Mouse (Mus musculus) thymus, postnatal 0 days (tissue): ENCODE data around the gene Bgn. TPM values are rescaled to one million over a fixed set of nuclear protein-coding genes. Genes with fewer than 3 reads are reported as not detected.

Experiments
- DNase-seq: peaks from one replicate; pipeline ENCODE4 v3.0.0-alpha.2; 2015; ENCODE audit warnings: low spot score
- polyA plus RNA-seq: library from polyadenylated mRNA; unstranded; fragments of >200 nt; fragmentation: Nextera tagmentation; extraction: Ambion mirVana; gene quantifications from 2 replicates; pipeline ENCODE4 v1.2.1, GENCODE M21; 2015

Bgn gene
- polyA plus RNA-seq, 1 experiment from 2014 or later, result 9.5 TPM

DNA sequence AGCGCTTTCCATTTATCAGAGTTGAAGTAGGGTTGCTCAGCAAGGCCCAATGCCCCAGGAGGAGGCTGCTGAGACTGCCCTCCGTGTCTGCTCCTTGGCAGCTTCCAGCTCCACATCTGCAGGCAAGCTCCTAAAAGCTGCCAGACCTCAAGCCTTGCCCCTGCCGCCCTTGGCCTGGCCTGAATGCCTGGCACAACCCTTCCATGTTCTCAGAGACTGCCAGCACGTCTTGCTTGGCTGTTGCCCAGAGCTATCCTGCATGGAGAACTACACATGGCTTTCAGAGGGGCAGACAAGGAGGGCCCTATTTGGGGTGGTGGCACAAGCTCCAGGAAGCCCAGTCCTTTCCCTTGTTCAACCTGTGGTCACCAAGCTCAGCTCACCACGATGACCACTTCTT lies 3.5 kb downstream of the Bgn start:
- DNase-seq, result no peak

GRCm38 (mm10) chrX:73490186-73490585 lies 6.8 kb downstream of the Bgn start:
- no peak for DNase-seq

GRCm38 (mm10) chrX:73490804-73491203 lies 7.4 kb downstream of the Bgn start:
- no peak for DNase-seq

GRCm38 (mm10) chrX:73493567-73493966 lies 10.2 kb downstream of the Bgn start:
- peak; percentile 60 for DNase-seq

DNA sequence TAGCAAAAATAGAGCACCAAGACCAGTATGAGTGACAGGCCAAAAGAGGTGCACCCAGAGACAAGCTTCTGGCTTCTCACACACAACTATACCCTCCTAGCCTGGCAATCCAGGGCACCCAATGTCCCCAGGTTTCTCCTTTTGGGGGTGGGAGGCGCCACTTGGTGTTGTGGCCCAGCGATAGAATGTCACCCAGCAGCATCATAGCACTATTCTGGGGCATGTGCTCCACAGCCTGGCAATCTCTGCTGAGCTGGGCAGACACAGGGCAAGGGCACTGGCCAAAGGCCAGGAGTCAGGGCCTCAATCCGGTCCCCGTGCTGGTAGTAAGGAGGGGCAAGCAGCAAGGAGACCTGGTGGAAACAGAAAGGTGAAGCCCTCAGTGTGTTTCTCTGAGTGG lies 13.3 kb downstream of the Bgn start:
- no peak for DNase-seq

DNA sequence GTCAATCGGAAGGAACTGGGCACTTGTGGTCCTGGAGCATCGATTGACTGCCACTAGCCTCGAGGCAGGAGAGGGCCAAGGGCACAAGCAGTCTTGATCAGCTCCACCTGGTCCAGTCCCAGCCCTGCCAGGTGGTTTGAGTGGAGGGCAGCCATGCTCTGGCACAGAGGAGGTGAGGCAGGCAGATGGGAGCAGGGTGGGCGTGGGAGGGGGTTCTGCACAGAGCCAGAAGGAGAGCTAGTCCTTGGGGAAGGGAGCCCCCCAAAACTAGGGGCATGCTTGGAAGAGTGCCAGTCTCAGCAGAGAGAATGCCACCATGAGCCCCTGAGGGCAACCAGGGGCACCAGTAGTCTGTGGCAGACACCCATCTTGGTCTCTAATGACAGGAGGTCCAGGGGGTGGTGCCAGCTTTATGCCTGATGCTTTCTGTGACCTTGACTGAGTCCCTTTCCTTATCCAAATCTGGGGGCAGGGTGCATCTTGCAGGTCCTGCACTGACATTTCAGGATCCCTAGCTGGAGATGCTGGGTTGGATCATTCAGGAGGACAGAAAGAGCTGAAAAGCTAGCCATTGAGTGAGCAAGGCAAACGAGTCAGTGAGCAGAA lies 21.8 kb downstream of the Bgn start:
- DNase-seq, result no peak

DNA sequence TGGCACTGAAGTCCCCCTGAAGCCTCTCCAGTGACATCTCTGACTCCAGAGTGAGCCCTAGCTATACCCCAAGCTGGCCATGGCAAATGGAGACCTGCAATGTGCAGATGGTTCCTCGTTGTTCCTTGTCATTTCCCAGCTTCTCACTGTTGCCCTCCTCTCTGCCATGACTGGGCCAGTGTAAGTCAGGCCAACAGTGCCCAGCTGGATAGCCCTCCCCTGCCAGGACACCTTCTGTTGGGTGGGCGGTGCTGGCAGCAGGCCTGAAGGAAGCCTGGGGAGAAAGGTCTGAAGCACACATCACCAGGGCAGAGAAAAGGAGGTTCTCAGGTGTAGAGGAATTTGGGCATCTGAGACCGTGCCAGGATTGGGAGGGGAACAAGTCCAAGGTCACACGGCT lies 23.2 kb downstream of the Bgn start:
- DNase-seq, result no peak

GRCm38 (mm10) chrX:73509209-73509608 lies 25.8 kb downstream of the Bgn start:
- no peak for DNase-seq

GRCm38 (mm10) chrX:73512904-73513303 lies 29.5 kb downstream of the Bgn start:
- no peak for DNase-seq

GRCm38 (mm10) chrX:73516556-73516955 lies 33.2 kb downstream of the Bgn start:
- DNase-seq, result no peak

GRCm38 (mm10) chrX:73517060-73517600 lies 33.7 kb downstream of the Bgn start:
- DNase-seq, result no peak

DNA sequence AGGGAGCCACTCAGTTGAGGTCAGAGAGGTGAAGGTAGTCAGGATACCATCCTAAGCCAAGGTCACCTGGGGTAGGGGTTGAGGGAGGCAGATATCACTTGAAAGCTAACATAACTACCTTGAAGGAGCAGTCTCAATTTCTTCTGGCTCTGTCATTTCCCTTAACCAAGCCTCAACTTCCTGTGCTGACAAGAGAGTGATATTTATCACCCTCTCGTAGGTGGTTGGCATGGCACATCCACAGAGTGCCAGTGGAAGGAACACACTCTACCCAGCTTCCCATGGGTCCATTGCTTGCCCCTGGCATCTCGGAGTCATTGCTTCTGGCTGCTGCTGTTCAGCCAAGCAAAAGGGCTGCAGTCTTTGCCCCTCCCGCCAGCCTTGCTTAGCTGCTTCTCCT lies 37.3 kb downstream of the Bgn start:
- no peak for DNase-seq

DNA sequence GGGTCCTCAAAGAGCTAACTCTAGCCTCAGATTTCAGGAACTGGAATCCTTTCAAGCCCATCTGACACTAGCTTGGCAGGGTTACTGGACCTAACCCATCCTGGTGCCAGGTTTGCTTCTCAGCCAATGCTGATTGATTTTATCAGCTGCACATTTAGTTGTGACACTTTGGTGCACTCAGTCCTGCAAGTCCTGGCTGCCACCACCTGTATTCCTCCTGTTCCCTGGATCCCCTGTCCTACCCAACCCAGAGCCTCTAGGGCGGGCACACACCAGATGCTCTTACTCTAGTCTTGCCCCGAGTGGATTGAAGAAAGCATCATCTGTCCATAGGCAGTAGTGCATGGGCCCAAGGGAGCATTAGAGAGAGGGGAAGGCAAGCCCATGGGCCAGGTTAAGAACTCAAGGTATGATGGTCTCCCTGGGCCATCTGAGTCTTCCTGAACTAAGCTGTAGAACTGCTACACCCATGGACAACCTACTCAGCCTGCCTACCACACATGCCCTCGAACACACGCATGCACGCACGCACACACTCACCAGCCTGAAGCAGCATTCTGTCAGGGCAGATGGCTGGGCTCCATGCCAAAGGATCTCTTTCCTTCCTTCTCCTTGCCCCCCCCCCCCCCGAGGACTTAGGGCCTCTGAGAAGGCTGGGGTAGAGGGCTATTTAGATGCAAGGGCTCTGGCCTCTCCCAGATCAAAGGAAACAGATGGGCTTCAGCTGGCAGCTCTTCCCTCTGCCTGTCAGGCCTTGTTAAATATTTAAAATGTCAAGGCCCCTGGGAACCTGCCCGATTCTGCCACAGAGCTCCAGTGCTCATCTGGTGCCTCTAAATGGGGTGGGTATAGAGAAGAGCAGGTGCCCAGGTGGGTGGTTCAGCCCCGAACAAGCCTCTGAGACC lies 41.2 kb downstream of the Bgn start:
- DNase-seq, result no peak

GRCm38 (mm10) chrX:73525223-73526140 lies 42.1 kb downstream of the Bgn start:
- DNase-seq, result no peak

DNA sequence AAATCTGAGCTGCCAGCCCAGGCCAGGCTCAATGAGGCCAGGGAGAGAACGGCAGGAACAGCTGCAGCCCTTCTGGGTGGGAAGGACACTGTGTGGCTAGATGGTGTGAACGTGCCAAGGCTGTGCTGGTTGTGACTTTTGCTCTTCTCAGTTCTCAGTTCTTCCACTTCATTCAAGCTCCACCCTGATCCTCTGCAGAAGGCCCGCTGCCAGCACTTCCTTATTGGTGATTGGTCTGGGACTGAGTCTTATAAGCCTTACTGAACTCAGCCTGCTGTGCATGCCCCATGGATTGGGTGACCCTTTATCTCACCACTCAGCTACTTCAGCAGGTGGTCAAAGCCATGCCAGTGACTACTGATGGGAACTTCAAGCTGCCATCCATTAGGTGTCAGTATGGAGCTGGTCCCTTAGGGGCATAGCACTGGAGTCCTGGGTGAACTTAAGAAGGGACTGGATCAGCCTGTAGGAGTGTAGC lies 43.0 kb downstream of the Bgn start:
- DNase-seq, result no peak

GRCm38 (mm10) chrX:73537875-73538274 lies 54.5 kb downstream of the Bgn start:
- no peak for DNase-seq

GRCm38 (mm10) chrX:73543340-73543739 lies 59.9 kb downstream of the Bgn start:
- DNase-seq, result no peak
